Mouse (Mus musculus): ENCODE data around the gene Acy3. TPM values are rescaled to one million over a fixed set of nuclear protein-coding genes. Genes with fewer than 3 reads are reported as not detected.
"Not testable (repeated sequence)": the region's sequence is repeated elsewhere in the genome, so short reads cannot be mapped to it uniquely, and the experiment has no call there.

The Acy3 gene
- total RNA-seq, 2 experiments from 2014 or later: 3.3 to 4.1 TPM

GRCm38 (mm10) chr19:4036327-4037045 is 50.1 kb downstream of the Acy3 start:
- intact Hi-C loops (cut with DNase I): no loop called here
- no peak for TF ChIP-seq CTCF (IDR thresholded peaks at IDR 0.05)
- no peak overlapping the region for H3K27ac ChIP-seq
- no peak for DNase-seq (ENCODE audit: extremely low spot score in 1 of 2, low spot score in 2 of 2)
- H3K4me3 ChIP-seq: 0 out of 2 replicates have a peak overlapping the region, but pooled peaks have one; percentile 9

GRCm38 (mm10) chr19:4037154-4037787 is 50.9 kb downstream of the Acy3 start:
- peak overlapping the region; percentile 73 for H3K4me3 ChIP-seq
- DNase-seq (ENCODE audit: extremely low spot score in 1 of 2, low spot score in 2 of 2); intact Hi-C loops (cut with DNase I): not testable (repeated sequence)
- H3K27ac ChIP-seq: peak overlapping the region; percentile 88

DNA sequence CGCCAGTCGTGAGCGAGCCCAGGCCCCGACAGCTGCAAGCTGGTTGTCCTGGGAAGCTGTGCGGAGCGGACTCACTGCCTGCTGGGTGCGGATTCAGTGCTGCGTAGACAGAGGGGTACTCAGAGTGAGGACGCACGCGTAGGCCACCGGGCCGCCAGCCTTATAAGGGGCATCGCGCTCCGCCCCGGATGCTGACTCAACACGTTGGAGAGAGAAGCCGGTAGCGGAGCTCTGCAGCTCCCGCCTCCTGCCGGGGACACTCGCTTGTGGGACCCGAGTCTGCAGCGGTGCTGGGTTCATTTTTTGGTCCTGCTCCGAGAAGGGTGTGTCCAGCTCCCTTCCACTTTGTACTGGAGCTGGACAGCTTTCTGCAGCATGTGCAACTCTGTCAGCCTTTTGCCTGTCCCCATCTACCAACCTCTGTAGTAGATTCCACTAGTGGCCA is 51.4 kb downstream of the Acy3 start, which contains the start of gene Gstp1:
TSS of gene Gstp1 (minus strand) at position 198 of the 445 bp plus-strand sequence.
- DNase-seq (ENCODE audit: extremely low spot score in 1 of 2, low spot score in 2 of 2): peak; percentile 87 to 88
- peak; percentile 28 for TF ChIP-seq CTCF (IDR thresholded peaks at IDR 0.05)
- intact Hi-C loops (cut with DNase I): no loop called here
- Histone ChIP-seq H3K4me3 (peak within 1 kb of the TSS; percentile 73), H3K27ac (peak within 1 kb of the TSS; percentile 88)

Other genes starting within 250 kb of the Acy3 start
- 10 to 100 TPM; 52.4 to 52.6 TPM for gene Kmt5b, start 219.1 kb upstream of the Acy3 start, total RNA-seq (2021)
- 100 to 1,000 TPM in 1 of 2 experiments, 10 to 100 TPM in 1; 96.7 to 120 TPM for gene Chka, start 134.8 kb upstream of the Acy3 start, total RNA-seq (2021)
- gene Tcirg1, start 79.4 kb upstream of the Acy3 start, total RNA-seq (2021): 10 to 100 TPM; 14.9 to 20.1 TPM
- 100 to 1,000 TPM; 129 to 133 TPM for gene Ndufs8, start 73.8 kb upstream of the Acy3 start, total RNA-seq (2021)
- gene Aldh3b1, start 56.8 kb upstream of the Acy3 start, total RNA-seq (2021): 1 to 10 TPM; 2.3 to 3.3 TPM
- gene Unc93b1, start 51.4 kb upstream of the Acy3 start, total RNA-seq (2021): 10 to 100 TPM; 12.9 to 16.3 TPM
- gene Aldh3b3, start 27.9 kb upstream of the Acy3 start, total RNA-seq (2021): under 1 TPM in 1 of 2 experiments, not detected in 1; 0.11 TPM
- gene Aldh3b2, start 14.2 kb upstream of the Acy3 start, total RNA-seq (2021): 1 to 10 TPM in 1 of 2 experiments, under 1 TPM in 1; 0.93 to 1.5 TPM
- gene Tbx10, start 6.2 kb downstream of the Acy3 start, total RNA-seq (2021): not detected
- gene Nudt8, start 14.0 kb downstream of the Acy3 start, total RNA-seq (2021): 10 to 100 TPM in 1 of 2 experiments, 1 to 10 TPM in 1; 8.3 to 10.2 TPM
- gene Gm49405, start 14.1 kb downstream of the Acy3 start, total RNA-seq (2021): 1 to 10 TPM; 1.8 TPM
- 1 to 10 TPM; 4.8 to 5.9 TPM for gene Doc2g, start 16.7 kb downstream of the Acy3 start, total RNA-seq (2021)
- gene Ndufv1, start 26.2 kb downstream of the Acy3 start, total RNA-seq (2021): 100 to 1,000 TPM; 242 to 257 TPM
- 100 to 1,000 TPM; 299 to 324 TPM for gene Gstp1, start 51.4 kb downstream of the Acy3 start, total RNA-seq (2021)
- gene Gstp2, start 59.5 kb downstream of the Acy3 start, total RNA-seq (2021): 10 to 100 TPM; 39.5 to 52.8 TPM
- not detected for gene Gstp3, start 73.0 kb downstream of the Acy3 start, total RNA-seq (2021)
- not detected for gene Cabp2, start 95.0 kb downstream of the Acy3 start, total RNA-seq (2021)
- gene Cdk2ap2, start 110.6 kb downstream of the Acy3 start, total RNA-seq (2021): 10 to 100 TPM; 28.4 to 32.5 TPM
- 100 to 1,000 TPM; 217 to 229 TPM for gene Pitpnm1, start 113.4 kb downstream of the Acy3 start, total RNA-seq (2021)
- gene Aip, start 139.3 kb downstream of the Acy3 start, total RNA-seq (2021): 100 to 1,000 TPM; 118 to 125 TPM
- gene Gpr152, start 153.2 kb downstream of the Acy3 start, total RNA-seq (2021): not detected
- under 1 TPM in 1 of 2 experiments, not detected in 1; 0.26 TPM for gene Cabp4, start 157.5 kb downstream of the Acy3 start, total RNA-seq (2021)
- gene Coro1b, start 162.0 kb downstream of the Acy3 start, total RNA-seq (2021): 10 to 100 TPM; 72.6 to 82.2 TPM
- gene Ptprcap, start 167.0 kb downstream of the Acy3 start, total RNA-seq (2021): 1 to 10 TPM; 1.2 to 1.7 TPM
- 10 to 100 TPM; 34.0 to 46.8 TPM for gene Rps6kb2, start 176.8 kb downstream of the Acy3 start, total RNA-seq (2021)
- gene Carns1, start 188.9 kb downstream of the Acy3 start, total RNA-seq (2021): 1 to 10 TPM; 6.9 to 7.3 TPM
- gene Tbc1d10c, start 204.7 kb downstream of the Acy3 start, total RNA-seq (2021): 1 to 10 TPM; 1.4 to 1.5 TPM
- 100 to 1,000 TPM; 293 to 306 TPM for gene Ppp1ca, start 205.5 kb downstream of the Acy3 start, total RNA-seq (2021)
- gene Rad9a, start 215.1 kb downstream of the Acy3 start, total RNA-seq (2021): 10 to 100 TPM in 1 of 2 experiments, 1 to 10 TPM in 1; 8.7 to 10.1 TPM
- 1 to 10 TPM; 1.3 to 2.1 TPM for gene Clcf1, start 227.7 kb downstream of the Acy3 start, total RNA-seq (2021)
- gene AC109138.7, start 227.8 kb downstream of the Acy3 start, total RNA-seq (2021): not detected
- 10 to 100 TPM; 15.4 to 17.6 TPM for gene Pold4, start 245.3 kb downstream of the Acy3 start, total RNA-seq (2021)